Comparison of ENCODE assay signal across 23 mouse cellular contexts in the genomic region with DNA sequence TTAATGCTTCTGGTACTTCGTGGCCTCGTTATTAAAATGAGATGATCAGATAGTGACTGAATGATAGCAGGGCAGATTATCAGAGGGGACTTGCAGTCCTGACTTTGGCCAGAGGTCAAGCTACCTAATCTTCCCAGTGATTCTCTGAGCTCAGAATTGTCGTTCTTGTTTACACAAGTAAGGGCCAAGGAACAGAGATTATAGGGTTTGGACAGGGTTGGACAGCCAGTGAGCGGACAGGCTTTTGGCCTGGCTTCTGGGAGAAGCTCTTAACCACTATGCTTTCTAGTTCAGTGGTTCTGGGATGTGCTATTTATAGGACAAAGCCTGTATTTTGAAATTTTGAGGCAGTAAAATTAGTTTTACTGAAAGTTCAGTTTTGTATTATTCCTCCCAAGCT. TPM values are rescaled to one million over a fixed set of nuclear protein-coding genes. Genes with fewer than 3 reads are reported as not detected.
A peak's percentile ranks its signal among the peaks of the same experiment; 100 is the strongest.
DNase-seq lines count a peak whose midpoint lies in the region; ATAC-seq and TF ChIP-seq lines count a peak whose summit lies in the region.
"Had no signal": no experiment of that assay in that cellular context is flagged by ENCODE, and none has a peak within 500 bp of the region (broad histone marks: within the 10 kb centered on the region; RNA-seq: fewer than 3 reads in every experiment).

No protein-coding gene starts in this region.

- TF ChIP-seq CTCF in heart, postnatal 0 days (IDR thresholded peaks at IDR 0.05; ENCODE audit: low read depth): no peak

- intact Hi-C loops in heart, postnatal 25 days (cut with DNase I): loop anchor here (5.0 kb wide), 1 partner anchor 39 kb away; a partner anchor contains a TSS

- WGBS in heart, postnatal 0 days: 40% methylated on average over 4 of the region's 4 CpGs

- DNase-seq in gastrocnemius, adult 18-20 months (ENCODE audit: low spot score): peak; percentile 12
- no peak for DNase-seq in gastrocnemius, postnatal 10 days
- no peak for DNase-seq in heart, postnatal 0 days (ENCODE audit: low spot score)
- DNase-seq in heart, postnatal 25 days (ENCODE audit: low spot score): no peak
- DNase-seq in adipocyte (ENCODE audit: low spot score): peak; percentile 80
- DNase-seq: adrenal gland, postnatal 10 days; adrenal gland, postnatal 36 days; cerebellum, adult 18-20 months; cerebellum, adult 9-10 months; cerebellum, postnatal 14 days; forebrain, postnatal 0 days; gastrocnemius, postnatal 25 days; heart, postnatal 4 days had no signal

- H3K27ac ChIP-seq in heart, postnatal 0 days (ENCODE audit: low read depth): peak overlapping the region; percentile 30; the same call in 1 of the 2 replicates
- H3K27ac ChIP-seq: heart, adult 2 months; heart, embryonic 10.5 days; heart, embryonic 13.5 days; hindbrain, embryonic 14.5 days; hindbrain, postnatal 0 days had no signal

- no peak overlapping the region for H3K4me3 ChIP-seq in heart, postnatal 0 days (ENCODE audit: low read depth, low read length)
- H3K4me3 ChIP-seq: heart, adult 2 months; heart, embryonic 10.5 days; heart, embryonic 13.5 days had no signal

- TF ChIP-seq EP300 in heart, postnatal 0 days (IDR thresholded peaks at IDR 0.05; ENCODE audit: low read depth): no peak

- no peaks in the 10 kb centered on the region for H3K9me3 ChIP-seq in heart, postnatal 0 days (replicated peaks; ENCODE audit: control insufficient read depth, low read length)
- H3K9me3 ChIP-seq: heart, embryonic 10.5 days; heart, embryonic 13.5 days had no signal

- H3K9ac ChIP-seq in heart, postnatal 0 days (replicated peaks; ENCODE audit: low read depth, low read length): no peak overlapping the region
- H3K9ac ChIP-seq: forebrain, postnatal 0 days; heart, embryonic 13.5 days; hindbrain, embryonic 14.5 days had no signal

- no peak for ATAC-seq in heart, postnatal 0 days (ENCODE audit: insufficient read depth, low read depth)
- no peak for ATAC-seq in monocyte, adult 5-6 weeks (replicated peaks; ENCODE audit: insufficient number of reproducible peaks, low FRiP score, low TSS enrichment, poor library complexity, severe bottlenecking)
- ATAC-seq: activated CD4-positive, CD25-positive, alpha-beta regulatory T cell, adult 4 months; forebrain, embryonic 14.5 days; forebrain, postnatal 0 days; hindbrain, postnatal 0 days; inflammation-experienced regulatory T-cells, adult 6 months; intestine, embryonic 16.5 days had no signal

- peaks cover 71% of the 10 kb centered on the region for H3K4me1 ChIP-seq in heart, postnatal 0 days (ENCODE audit: control insufficient read depth, insufficient read depth)

- no peak overlapping the region for H3K4me2 ChIP-seq in heart, postnatal 0 days (ENCODE audit: low read depth, low read length)
- H3K4me2 ChIP-seq: heart, embryonic 13.5 days; hindbrain, embryonic 14.5 days had no signal

- H3K27me3 ChIP-seq in heart, postnatal 0 days (ENCODE audit: control insufficient read depth, insufficient read depth, low read length): no peaks in the 10 kb centered on the region
- H3K27me3 ChIP-seq: heart, embryonic 13.5 days had no signal

- no peaks in the 10 kb centered on the region for H3K36me3 ChIP-seq in heart, postnatal 0 days (replicated peaks; ENCODE audit: control insufficient read depth, insufficient read depth, low read length)
- H3K36me3 ChIP-seq: heart, embryonic 10.5 days; heart, embryonic 13.5 days had no signal

RNA-seq across cellular contexts. Expression of a gene that starts 39.3 kb away (rescaled TPM):
- 10 to 100 TPM; 24.5 to 28.7 TPM for total RNA-seq in gastrocnemius, adult 18-20 months (2021)
- total RNA-seq in gastrocnemius, postnatal 10 days (2021): 10 to 100 TPM; 25.0 to 25.3 TPM
- 49.7 and 61.2 TPM in 2 replicates for total RNA-seq in heart, postnatal 0 days (2014; rRNA removed; ENCODE audit: low replicate concordance)
- polyA plus RNA-seq in heart, postnatal 0 days (2015; fragmentation: Nextera tagmentation; extraction: Ambion mirVana): 10.2 and 10.9 TPM in 2 replicates
- total RNA-seq in heart, postnatal 25 days (2021): 10 to 100 TPM; 26.0 to 28.9 TPM
- 0.86 to 1.6 TPM (median 1.3 TPM) in 3 replicates for total RNA-seq in monocyte, adult 5-6 weeks (2017)

Comparison
In these comparisons a context has a peak if more than half of its experiments do, and no peak if none do; other contexts are left out.
1. DNase-seq: peak in gastrocnemius, adult 18-20 months (single experiment) and adipocyte (single experiment); none in gastrocnemius, postnatal 10 days (single experiment), heart, postnatal 0 days (single experiment) and heart, postnatal 25 days (single experiment).